Mouse (Mus musculus): ENCODE measurements around the gene Lrrn4cl. TPM values are rescaled to one million over a fixed set of nuclear protein-coding genes. Genes with fewer than 3 reads are reported as not detected.

Gene Lrrn4cl
- polyA plus RNA-seq, 1 experiment from 2014 or later, result 0.10 TPM

Other genes starting within 250 kb of the Lrrn4cl start
- not detected in 3 replicates for gene Slc22a6, start 232.7 kb upstream of the Lrrn4cl start, polyA plus RNA-seq (2018)
- not detected in 3 replicates for gene Chrm1, start 187.0 kb upstream of the Lrrn4cl start, polyA plus RNA-seq (2018)
- 384 to 539 TPM (median 494 TPM) in 3 replicates for gene Slc3a2, start 127.4 kb upstream of the Lrrn4cl start, polyA plus RNA-seq (2018)
- 16.3 to 42.4 TPM (median 18.1 TPM) in 3 replicates for gene Wdr74, start 114.9 kb upstream of the Lrrn4cl start, polyA plus RNA-seq (2018)
- not detected in 3 replicates for gene 1700092M07Rik, start 110.0 kb upstream of the Lrrn4cl start, polyA plus RNA-seq (2018)
- gene Stx5a, start 109.4 kb upstream of the Lrrn4cl start, polyA plus RNA-seq (2018), result 32.3 to 65.9 TPM (median 61.9 TPM) in 3 replicates
- 68.7 to 115 TPM (median 96.9 TPM) in 3 replicates for gene Nxf1, start 93.7 kb upstream of the Lrrn4cl start, polyA plus RNA-seq (2018)
- gene Tmem223, start 79.8 kb upstream of the Lrrn4cl start, polyA plus RNA-seq (2018), result 14.9 to 33.7 TPM (median 26.6 TPM) in 3 replicates
- gene Tmem179b, start 76.3 kb upstream of the Lrrn4cl start, polyA plus RNA-seq (2018), result 70.7 to 93.4 TPM (median 87.5 TPM) in 3 replicates
- gene Taf6l, start 64.4 kb upstream of the Lrrn4cl start, polyA plus RNA-seq (2018), result 11.3 to 16.9 TPM (median 15.6 TPM) in 3 replicates
- gene Polr2g, start 52.2 kb upstream of the Lrrn4cl start, polyA plus RNA-seq (2018), result 87.6 to 127 TPM (median 98.0 TPM) in 3 replicates
- gene Zbtb3, start 48.2 kb upstream of the Lrrn4cl start, polyA plus RNA-seq (2018), result 1.5 to 2.4 TPM (median 2.0 TPM) in 3 replicates
- gene Ttc9c, start 31.4 kb upstream of the Lrrn4cl start, polyA plus RNA-seq (2018), result 25.0 to 30.5 TPM (median 30.3 TPM) in 3 replicates
- gene Hnrnpul2, start 30.8 kb upstream of the Lrrn4cl start, polyA plus RNA-seq (2018), result 74.0 to 130 TPM (median 81.5 TPM) in 3 replicates
- 44.3 TPM in 1 of 3 replicates, not detected in the others for gene AC129217.1, start 21.0 kb upstream of the Lrrn4cl start, polyA plus RNA-seq (2018)
- 72.1 to 121 TPM (median 102 TPM) in 3 replicates for gene Bscl2, start 13.3 kb upstream of the Lrrn4cl start, polyA plus RNA-seq (2018)
- not detected in 3 replicates for gene Gng3, start 11.6 kb upstream of the Lrrn4cl start, polyA plus RNA-seq (2018)
- 160 to 383 TPM (median 167 TPM) in 3 replicates for gene Ubxn1, start 20.7 kb downstream of the Lrrn4cl start, polyA plus RNA-seq (2018)
- 33.7 to 44.5 TPM (median 41.3 TPM) in 3 replicates for gene Uqcc3, start 30.2 kb downstream of the Lrrn4cl start, polyA plus RNA-seq (2018)
- gene Lbhd1, start 33.0 kb downstream of the Lrrn4cl start, polyA plus RNA-seq (2018), result 1.5 to 3.7 TPM (median 2.5 TPM) in 3 replicates
- not detected in 3 replicates for gene Gm49403, start 33.2 kb downstream of the Lrrn4cl start, polyA plus RNA-seq (2018)
- 48.2 to 79.8 TPM (median 50.8 TPM) in 3 replicates for gene 1810009A15Rik, start 38.1 kb downstream of the Lrrn4cl start, polyA plus RNA-seq (2018)
- not detected in 3 replicates for gene Gm49416, start 38.2 kb downstream of the Lrrn4cl start, polyA plus RNA-seq (2018)
- 4.4 to 13.0 TPM (median 11.6 TPM) in 3 replicates for gene Ints5, start 42.2 kb downstream of the Lrrn4cl start, polyA plus RNA-seq (2018)
- 70.1 to 93.3 TPM (median 80.1 TPM) in 3 replicates for gene Ganab, start 47.3 kb downstream of the Lrrn4cl start, polyA plus RNA-seq (2018)
- gene B3gat3, start 69.6 kb downstream of the Lrrn4cl start, polyA plus RNA-seq (2018), result 38.7 to 45.8 TPM (median 41.0 TPM) in 3 replicates
- 1.3 to 2.3 TPM (median 1.9 TPM) in 3 replicates for gene Rom1, start 78.6 kb downstream of the Lrrn4cl start, polyA plus RNA-seq (2018)
- gene Eml3, start 78.8 kb downstream of the Lrrn4cl start, polyA plus RNA-seq (2018), result 17.0 to 32.0 TPM (median 23.3 TPM) in 3 replicates
- 63.1 to 68.2 TPM (median 63.7 TPM) in 3 replicates for gene Mta2, start 91.1 kb downstream of the Lrrn4cl start, polyA plus RNA-seq (2018)
- gene Tut1, start 103.1 kb downstream of the Lrrn4cl start, polyA plus RNA-seq (2018), result 11.5 to 14.4 TPM (median 13.4 TPM) in 3 replicates
- gene Eef1g, start 116.3 kb downstream of the Lrrn4cl start, polyA plus RNA-seq (2018), result 224 to 506 TPM (median 366 TPM) in 3 replicates
- 97.5 to 169 TPM (median 125 TPM) in 3 replicates for gene Ahnak, start 138.5 kb downstream of the Lrrn4cl start, polyA plus RNA-seq (2018)
- not detected in 3 replicates for gene Scgb1a1, start 237.2 kb downstream of the Lrrn4cl start, polyA plus RNA-seq (2018)

Data from macrophage (primary cell).